Mouse (Mus musculus): ENCODE data around the gene 4930558C23Rik.
"Not testable (repeated sequence)": the region's sequence is repeated elsewhere in the genome, so short reads cannot be mapped to it uniquely, and the experiment has no call there.

4930558C23Rik gene

DNA sequence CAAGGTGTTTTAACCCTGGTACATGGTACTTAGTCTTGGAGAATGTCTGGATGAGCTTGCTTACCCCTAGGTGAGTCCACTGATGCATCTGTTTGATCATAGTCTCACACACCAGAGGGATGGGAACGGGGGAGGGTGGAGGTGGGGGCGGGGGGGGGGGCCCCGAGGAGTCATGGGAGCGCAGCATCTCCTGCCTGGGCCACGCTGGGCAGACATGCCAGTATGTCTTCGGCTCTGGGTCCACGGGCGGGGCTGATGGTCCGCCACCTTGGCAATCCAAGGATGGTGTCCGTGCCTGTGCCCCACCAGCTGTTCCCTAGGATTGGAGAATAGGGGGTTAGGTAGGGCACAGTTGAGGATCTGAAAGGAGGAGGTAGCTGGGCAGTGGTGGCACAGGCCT, 29.4 kb downstream of the 4930558C23Rik start:
- DNase-seq (ENCODE audit: low spot score in 2 of 2): no peak

GRCm38 (mm10) chr3:95370101-95370500, 32.5 kb downstream of the 4930558C23Rik start:
- DNase-seq (ENCODE audit: low spot score in 2 of 2): no peak

GRCm38 (mm10) chr3:95360276-95360675, 42.4 kb downstream of the 4930558C23Rik start:
- not testable (repeated sequence) for DNase-seq (ENCODE audit: low spot score in 2 of 2)

GRCm38 (mm10) chr3:95357746-95358145, 44.9 kb downstream of the 4930558C23Rik start:
- no peak for DNase-seq (ENCODE audit: low spot score in 2 of 2)

GRCm38 (mm10) chr3:95356701-95357449, 45.8 kb downstream of the 4930558C23Rik start, which contains the start of gene Setdb1:
Setdb1 (minus strand) TSS chr3:95357202.
- peak; percentile 90 to 92 for DNase-seq (ENCODE audit: low spot score in 2 of 2)

DNA sequence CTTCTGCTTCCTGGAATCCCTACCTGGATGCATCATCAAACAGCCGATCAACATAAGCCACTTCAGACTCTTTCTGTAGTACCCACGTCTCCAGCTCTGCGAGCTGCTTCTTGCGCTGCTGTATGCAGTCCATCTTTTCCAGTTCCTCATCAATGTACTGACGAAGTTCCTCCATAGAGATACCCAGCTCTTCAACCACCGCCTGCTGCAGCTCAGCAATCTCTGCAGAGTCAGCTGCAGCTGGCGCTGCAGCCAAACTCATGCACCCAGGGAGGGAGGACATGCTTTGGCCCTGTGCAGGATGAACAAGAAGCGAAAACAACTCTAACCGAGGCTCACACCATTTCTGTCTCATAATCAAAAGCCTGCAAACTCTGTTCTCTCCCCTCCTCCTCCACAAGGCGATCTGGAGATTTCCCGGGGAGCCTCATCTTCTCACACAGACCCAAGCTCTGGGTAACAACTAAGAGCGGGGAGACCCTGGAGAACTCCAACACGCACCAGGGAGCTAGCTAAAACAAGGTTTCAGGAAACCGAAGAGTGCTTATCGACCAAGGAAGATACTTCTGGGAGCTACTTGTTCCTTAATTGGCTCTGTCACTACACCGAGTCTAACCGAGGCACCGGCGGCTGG, 46.6 kb downstream of the 4930558C23Rik start:
- not testable (repeated sequence) for DNase-seq (ENCODE audit: low spot score in 2 of 2)

DNA sequence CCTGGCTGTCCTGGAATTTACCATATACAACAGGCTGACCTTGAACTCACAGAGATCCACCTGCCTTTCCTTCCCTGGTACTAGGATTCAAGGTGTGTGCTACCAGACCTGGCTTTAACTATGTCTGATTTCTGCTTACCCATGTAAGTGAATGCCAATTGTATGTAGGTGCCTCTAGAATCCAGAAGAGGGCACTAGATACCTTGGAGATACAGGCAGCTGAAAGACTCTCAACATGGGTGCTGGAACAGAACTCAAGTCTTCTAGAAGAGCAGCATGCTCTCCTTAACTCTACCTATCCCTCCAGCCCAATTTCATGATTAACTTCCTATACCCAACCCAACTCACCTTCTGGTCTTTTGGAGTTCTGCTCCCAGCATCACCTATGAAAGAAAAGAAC, 53.1 kb downstream of the 4930558C23Rik start:
- DNase-seq (ENCODE audit: low spot score in 2 of 2): peak; percentile 22 to 46

GRCm38 (mm10) chr3:95348343-95348742, 54.3 kb downstream of the 4930558C23Rik start:
- not testable (repeated sequence) for DNase-seq (ENCODE audit: low spot score in 2 of 2)

DNA sequence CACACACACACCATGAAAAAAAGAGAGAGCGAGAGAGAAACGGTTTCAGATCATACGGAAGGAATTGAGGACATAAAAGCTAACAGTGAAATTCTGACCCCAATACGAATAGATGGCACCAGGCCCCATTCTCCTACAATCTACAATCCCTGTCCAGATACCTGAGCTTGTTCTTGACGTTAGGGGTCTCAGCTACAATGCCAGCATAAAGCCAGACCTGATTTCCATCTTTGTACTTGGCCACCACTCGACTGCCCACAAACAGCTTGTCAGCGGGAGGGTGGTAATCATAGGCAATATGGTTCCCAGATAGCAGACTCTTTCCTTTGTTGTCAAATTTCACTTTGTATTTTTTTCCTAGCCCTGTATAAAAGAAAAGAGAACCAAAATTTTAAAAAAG, 56.2 kb downstream of the 4930558C23Rik start:
- no peak for DNase-seq (ENCODE audit: low spot score in 2 of 2)

DNA sequence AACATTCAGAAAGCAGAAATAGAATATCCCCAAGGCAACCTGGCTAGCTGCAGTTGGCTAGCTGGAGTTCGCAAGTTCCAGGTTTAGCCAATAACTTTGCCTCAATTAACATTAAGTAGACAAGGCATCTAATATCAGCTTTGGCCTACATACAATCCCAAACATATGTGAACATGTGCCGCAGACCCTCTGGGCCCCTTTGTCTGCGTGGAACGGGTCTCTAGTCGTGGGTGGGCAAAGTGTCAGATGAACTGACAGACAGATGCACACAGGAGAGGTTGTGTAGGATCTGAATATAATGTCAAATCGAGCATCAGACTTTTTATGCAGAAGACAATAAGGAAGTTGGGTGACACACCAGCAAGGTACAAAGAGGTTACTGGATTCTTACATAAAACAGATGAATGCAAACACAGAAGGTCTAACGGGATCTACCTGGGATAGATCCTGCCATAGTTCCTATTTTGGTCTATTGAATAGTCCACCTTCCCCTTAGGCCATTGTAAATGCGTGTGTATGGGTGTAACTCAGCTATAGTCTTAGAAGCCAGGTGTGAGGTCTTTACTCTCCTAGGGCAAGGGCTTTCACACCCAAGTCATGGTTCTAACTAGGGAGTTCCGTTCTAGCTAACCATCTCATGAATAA, 59.2 kb downstream of the 4930558C23Rik start:
- DNase-seq (ENCODE audit: low spot score in 2 of 2): not testable (repeated sequence)

GRCm38 (mm10) chr3:95338251-95338650, 64.4 kb downstream of the 4930558C23Rik start:
- DNase-seq (ENCODE audit: low spot score in 2 of 2): no peak

- DNase-seq (ENCODE audit: low spot score in 2 of 2): no peak
Measured at GRCm38 (mm10) chr3:95337345-95337744, 65.3 kb downstream of the 4930558C23Rik start.
